Mouse (Mus musculus) stomach, embryonic 14.5 days (tissue): Measurements from ENCODE around the gene Sspn. TPM values are rescaled to one million over a fixed set of nuclear protein-coding genes. Genes with fewer than 3 reads are reported as not detected.

Experiments
- ATAC-seq: fragments of 200-750 bp; cut with Nextera tagmentation; 2 replicates; pipeline ENCODE4 v1.8.0; 2017; ENCODE audit warnings: low read depth, moderate TSS enrichment; ENCODE audit not compliant: insufficient number of reproducible peaks, insufficient read depth, low FRiP score
- H3K27ac ChIP-seq: fragments of 300-500 bp; sonication (generic); 2 replicates; pipeline ENCODE4 v1.5.1; 2014; ENCODE audit warnings: mild to moderate bottlenecking, low read length, moderate library complexity, mixed read lengths
- H3K27me3 ChIP-seq: fragments of 300-500 bp; sonication (generic); 2 replicates; pipeline ENCODE4 v1.6.1; 2014; ENCODE audit warnings: low read length, control low read depth, mixed read lengths; ENCODE audit not compliant: control insufficient read depth, insufficient read depth
- H3K36me3 ChIP-seq: fragments of 300-500 bp; sonication (generic); 2 replicates; pipeline ENCODE4 v1.6.1; 2014; ENCODE audit warnings: mild to moderate bottlenecking, control low read depth, low read length, moderate library complexity, mixed read lengths; ENCODE audit not compliant: control insufficient read depth, insufficient read depth
- H3K4me1 ChIP-seq: fragments of 300-500 bp; sonication (generic); 2 replicates; pipeline ENCODE4 v1.6.1; 2014; ENCODE audit warnings: low read length, control low read depth, mixed read lengths; ENCODE audit not compliant: control insufficient read depth, insufficient read depth
- H3K4me2 ChIP-seq: fragments of 300-500 bp; sonication (generic); replicated peaks from 2 replicates; pipeline ENCODE4 v1.6.1; 2014; ENCODE audit warnings: low read depth, low read length, control low read depth
- H3K4me3 ChIP-seq: fragments of 300-500 bp; sonication (generic); 2 replicates; pipeline ENCODE4 v1.5.1; 2014; ENCODE audit warnings: low read depth, low read length, control low read depth
- H3K9ac ChIP-seq: fragments of 300-500 bp; sonication (generic); replicated peaks from 2 replicates; pipeline ENCODE4 v1.6.1; 2014; ENCODE audit warnings: low read depth, mild to moderate bottlenecking, control low read depth, low read length, moderate library complexity, mixed read lengths
- H3K9me3 ChIP-seq: fragments of 300-500 bp; sonication (generic); 2 replicates; pipeline ENCODE4 v1.6.1; 2016; ENCODE audit warnings: low read depth, low read length, control low read depth; ENCODE audit not compliant: control insufficient read depth
- WGBS: fragments of 180-500 bp; shearing (Covaris S2); extraction: QIAGEN DNeasy Blood & Tissue Kit; methylation state at CpG from one replicate; pipeline ENCODE4 v1.1.7; 2014; 5-methylcytosine and 5-hydroxymethylcytosine counted together
- polyA plus RNA-seq: library from polyadenylated mRNA; unstranded; fragments of >200 nt; fragmentation: Nextera tagmentation; extraction: Ambion mirVana; gene quantifications from 2 replicates; pipeline ENCODE4 v1.2.1, GENCODE M21; 2014

Sspn gene
- polyA plus RNA-seq, 1 experiment from 2014 or later: 10.0 TPM

- Histone ChIP-seq H3K27ac (no peak overlapping the region), H3K4me3 (no peak overlapping the region), H3K4me1 (no peaks in the 10 kb centered on the region), H3K36me3 (no peaks in the 10 kb centered on the region), H3K9me3 (no peaks in the 10 kb centered on the region), H3K9ac (no peak overlapping the region), H3K27me3 (no peaks in the 10 kb centered on the region), H3K4me2 (no peak overlapping the region)
- ATAC-seq: no peak
- 94% methylated on average over 2 of the region's 2 CpGs for WGBS
These were observed 16.0 kb upstream of the Sspn start for GRCm38 (mm10) chr6:145915435-145915834.

GRCm38 (mm10) chr6:145916401-145916800 lies 15.0 kb upstream of the Sspn start:
- ATAC-seq: no peak
- H3K27ac ChIP-seq: no peak overlapping the region
- H3K27me3 ChIP-seq: no peaks in the 10 kb centered on the region
- H3K9ac ChIP-seq: no peak overlapping the region
- no peaks in the 10 kb centered on the region for H3K4me1 ChIP-seq
- no peaks in the 10 kb centered on the region for H3K9me3 ChIP-seq
- H3K4me2 ChIP-seq: no peak overlapping the region
- no peak overlapping the region for H3K4me3 ChIP-seq
- H3K36me3 ChIP-seq: no peaks in the 10 kb centered on the region
- 79% methylated on average over 6 of the region's 6 CpGs for WGBS

- WGBS: 75% methylated on average over 5 of the region's 5 CpGs
- H3K4me2 ChIP-seq: no peak overlapping the region
- no peaks in the 10 kb centered on the region for H3K4me1 ChIP-seq
- H3K9ac ChIP-seq: no peak overlapping the region
- ATAC-seq: no peak
- no peaks in the 10 kb centered on the region for H3K36me3 ChIP-seq
- H3K4me3 ChIP-seq: no peak overlapping the region
- no peaks in the 10 kb centered on the region for H3K9me3 ChIP-seq
- no peaks in the 10 kb centered on the region for H3K27me3 ChIP-seq
- no peak overlapping the region for H3K27ac ChIP-seq
These were observed 13.2 kb upstream of the Sspn start for GRCm38 (mm10) chr6:145918236-145918635.

- H3K4me3 ChIP-seq: no peak overlapping the region
- H3K36me3 ChIP-seq: no peaks in the 10 kb centered on the region
- H3K27ac ChIP-seq: no peak overlapping the region
- no peak overlapping the region for H3K9ac ChIP-seq
- no peaks in the 10 kb centered on the region for H3K27me3 ChIP-seq
- H3K9me3 ChIP-seq: no peaks in the 10 kb centered on the region
- H3K4me2 ChIP-seq: no peak overlapping the region
- no peak for ATAC-seq
- 78% methylated on average over 6 of the region's 6 CpGs for WGBS
- H3K4me1 ChIP-seq: no peaks in the 10 kb centered on the region
These were observed 7.8 kb upstream of the Sspn start for GRCm38 (mm10) chr6:145923594-145923993.

- peak; percentile 90 for ATAC-seq
- H3K27me3 ChIP-seq: no peaks in the 10 kb centered on the region
- H3K36me3 ChIP-seq: no peaks in the 10 kb centered on the region
- 7% methylated on average over 28 of the region's 28 CpGs for WGBS
- peak overlapping the region; percentile 79 for H3K27ac ChIP-seq
- H3K4me3 ChIP-seq: peak overlapping the region; percentile 39
- H3K4me2 ChIP-seq: peak overlapping the region; percentile 62
- peak overlapping the region; percentile 40 for H3K9ac ChIP-seq
- H3K9me3 ChIP-seq: no peaks in the 10 kb centered on the region
- peaks cover 13% of the 10 kb centered on the region for H3K4me1 ChIP-seq
These were observed 2.7 kb downstream of the Sspn start for GRCm38 (mm10) chr6:145934001-145934696.

- no peaks in the 10 kb centered on the region for H3K36me3 ChIP-seq
- WGBS: 55% methylated on average over 9 of the region's 9 CpGs
- ATAC-seq: peak; percentile 39
- H3K4me3 ChIP-seq: peak overlapping the region; percentile 39
- H3K27me3 ChIP-seq: no peaks in the 10 kb centered on the region
- H3K9me3 ChIP-seq: no peaks in the 10 kb centered on the region
- peak overlapping the region; percentile 79; the same call in 1 of the 2 replicates for H3K27ac ChIP-seq
- peak overlapping the region; percentile 62 for H3K4me2 ChIP-seq
- H3K4me1 ChIP-seq: peaks cover 13% of the 10 kb centered on the region
- peak overlapping the region; percentile 40 for H3K9ac ChIP-seq
These were observed 3.3 kb downstream of the Sspn start for GRCm38 (mm10) chr6:145934697-145935240.

GRCm38 (mm10) chr6:145935912-145936311 lies 4.5 kb downstream of the Sspn start:
- Histone ChIP-seq H3K4me3 (no peak overlapping the region), H3K9me3 (no peaks in the 10 kb centered on the region), H3K27me3 (no peaks in the 10 kb centered on the region), H3K27ac (no peak overlapping the region), H3K9ac (no peak overlapping the region), H3K36me3 (no peaks in the 10 kb centered on the region), H3K4me1 (peaks cover 13% of the 10 kb centered on the region), H3K4me2 (no peak overlapping the region)
- 0 out of 2 replicates have a peak, but pooled peaks have one; percentile 29 for ATAC-seq
- 64% methylated on average over 2 of the region's 2 CpGs for WGBS

- no peaks in the 10 kb centered on the region for H3K36me3 ChIP-seq
- H3K9ac ChIP-seq: no peak overlapping the region
- H3K4me3 ChIP-seq: no peak overlapping the region
- WGBS: 87% methylated on average over 4 of the region's 4 CpGs
- H3K27ac ChIP-seq: no peak overlapping the region
- H3K27me3 ChIP-seq: no peaks in the 10 kb centered on the region
- no peak for ATAC-seq
- H3K4me2 ChIP-seq: no peak overlapping the region
- H3K9me3 ChIP-seq: no peaks in the 10 kb centered on the region
- H3K4me1 ChIP-seq: peaks cover 13% of the 10 kb centered on the region
These were observed 5.1 kb downstream of the Sspn start for GRCm38 (mm10) chr6:145936511-145936910.
